Comparison of ENCODE assay signal across 8 mouse cellular contexts in the genomic region with DNA sequence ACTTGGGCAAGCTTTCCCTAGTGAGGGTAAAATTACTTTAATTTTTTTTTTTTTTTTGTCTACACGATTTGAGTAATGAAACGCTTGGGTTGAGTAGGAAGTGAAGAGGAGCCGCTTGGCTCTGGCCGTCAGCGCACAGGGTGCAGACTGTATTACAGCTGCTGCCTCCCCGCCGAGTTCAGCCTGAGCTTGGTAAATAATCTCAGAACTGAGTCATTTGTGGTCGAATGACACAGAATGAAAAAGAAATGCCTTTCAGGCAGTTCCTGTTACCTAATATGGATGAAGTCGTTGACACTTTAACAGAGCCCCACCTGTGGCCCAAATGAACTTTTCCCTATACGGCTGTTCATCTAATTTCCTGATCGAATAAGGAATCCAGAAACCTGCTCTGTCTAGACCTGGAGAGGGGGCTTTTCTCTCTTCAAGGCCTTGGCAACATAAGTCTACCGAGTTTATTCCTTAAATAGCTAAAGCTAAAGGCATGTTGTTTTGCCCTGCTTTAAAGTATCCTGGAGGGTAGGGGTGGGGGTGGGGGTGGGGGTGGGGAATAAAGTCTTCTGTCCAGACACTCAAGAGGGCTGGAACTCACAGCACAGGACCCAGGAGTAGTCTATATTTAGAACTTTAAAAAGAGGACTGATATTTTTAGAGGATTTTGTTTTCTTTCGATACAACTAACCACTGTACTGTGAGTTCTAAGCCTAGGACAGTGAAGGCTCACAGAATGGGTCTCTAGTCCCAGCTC. TPM values are rescaled to one million over a fixed set of nuclear protein-coding genes. Genes with fewer than 3 reads are reported as not detected.
A peak's percentile ranks its signal among the peaks of the same experiment; 100 is the strongest.
DNase-seq lines count a peak whose midpoint lies in the region; ATAC-seq and TF ChIP-seq lines count a peak whose summit lies in the region.

No protein-coding gene starts in this region.

- H3K4me2 ChIP-seq in kidney, embryonic 14.5 days (replicated peaks; ENCODE audit: low read depth, low read length): no peak overlapping the region; the same call in 1 of the 2 replicates
- H3K4me2 ChIP-seq in lung, embryonic 16.5 days (ENCODE audit: low read depth, low read length): no peak overlapping the region

- H3K79me2 ChIP-seq in MEL (ENCODE audit: control insufficient read depth, insufficient read depth, low read length, poor library complexity): no peaks in the 10 kb centered on the region

- H3K4me1 ChIP-seq in MEL (ENCODE audit: control insufficient read depth in 1 of 2, insufficient read depth in 2 of 2, low read length in 2 of 2): no peaks in the 10 kb centered on the region
- peaks cover 21% of the 10 kb centered on the region for H3K4me1 ChIP-seq in kidney, embryonic 14.5 days (ENCODE audit: control insufficient read depth, insufficient read depth, low read length)
- peaks cover 17% of the 10 kb centered on the region for H3K4me1 ChIP-seq in lung, embryonic 16.5 days (replicated peaks; ENCODE audit: control insufficient read depth, insufficient read depth, low read length)

- WGBS in kidney, embryonic 14.5 days: 12% methylated on average over 13 of the region's 13 CpGs
- WGBS in lung, embryonic 16.5 days: 18% methylated on average over 13 of the region's 13 CpGs

- TF ChIP-seq CTCF in MEL (IDR thresholded peaks at IDR 0.05 in 2 of 3, conservative IDR thresholded peaks at IDR 0.05 in 1 of 3; ENCODE audit: control insufficient read depth in 1 of 3, insufficient read depth in 1 of 3, low read depth in 2 of 3, low read length in 3 of 3, poor library complexity in 1 of 3, severe bottlenecking in 1 of 3): no peak

- TF ChIP-seq RAD21 in MEL (IDR thresholded peaks at IDR 0.05; ENCODE audit: low read depth, low read length): no peak

- intact Hi-C loops in gastrocnemius, postnatal 14 days (cut with DNase I; ENCODE audit: low total_unique reads): no loop called here

- no peak overlapping the region for H3K9ac ChIP-seq in MEL (ENCODE audit: control insufficient read depth, low read depth, low read length, poor library complexity, severe bottlenecking)
- H3K9ac ChIP-seq in kidney, embryonic 14.5 days (ENCODE audit: low read depth, low read length): no peak overlapping the region
- no peak overlapping the region for H3K9ac ChIP-seq in lung, embryonic 16.5 days (ENCODE audit: low read length)

- no peak for TF ChIP-seq POLR2A in MEL (IDR thresholded peaks at IDR 0.05; ENCODE audit: control insufficient read depth in 1 of 2, insufficient read depth in 1 of 2, low read depth in 1 of 2, low read length in 2 of 2, poor library complexity in 1 of 2)

- 0 out of 4 replicates have a peak, but pooled peaks cover 0 to 2% of the 10 kb centered on the region in 2 experiments for H3K36me3 ChIP-seq in MEL (ENCODE audit: control insufficient read depth in 1 of 2, insufficient read depth in 2 of 2, low read length in 2 of 2)
- no peaks in the 10 kb centered on the region for H3K36me3 ChIP-seq in kidney, embryonic 14.5 days (ENCODE audit: control insufficient read depth, insufficient read depth, low read length)
- no peaks in the 10 kb centered on the region for H3K36me3 ChIP-seq in lung, embryonic 16.5 days (ENCODE audit: control insufficient read depth, insufficient read depth, low read length)

- no peak for TF ChIP-seq EP300 in MEL (IDR thresholded peaks at IDR 0.05; ENCODE audit: low read depth in 1 of 2, low read length in 2 of 2)

- ATAC-seq in kidney, embryonic 14.5 days (ENCODE audit: low FRiP score, low TSS enrichment): no peak; the same call in 1 of the 2 replicates
- peak; percentile 61 for ATAC-seq in lung, embryonic 16.5 days (ENCODE audit: low read depth)

- H3K27ac ChIP-seq in MEL (ENCODE audit: control insufficient read depth, low read depth, low read length): no peak overlapping the region
- peak overlapping the region; percentile 73; the same call in 1 of the 2 replicates for H3K27ac ChIP-seq in kidney, embryonic 14.5 days (ENCODE audit: low read depth, low read length)
- H3K27ac ChIP-seq in lung, embryonic 16.5 days (ENCODE audit: low read length): peak overlapping the region; percentile 58

- peaks cover 0 to 4% of the 10 kb centered on the region in 2 experiments; a peak in 2 of 4 replicates for H3K27me3 ChIP-seq in MEL (ENCODE audit: control insufficient read depth in 1 of 2, insufficient read depth in 2 of 2, low read length in 2 of 2)
- no peaks in the 10 kb centered on the region for H3K27me3 ChIP-seq in kidney, embryonic 14.5 days (ENCODE audit: control insufficient read depth, insufficient read depth, low read length)
- no peaks in the 10 kb centered on the region for H3K27me3 ChIP-seq in lung, embryonic 16.5 days (ENCODE audit: control insufficient read depth, insufficient read depth, low read depth, low read length)

- peak; percentile 74 for DNase-seq in adrenal gland, adult 2 months
- no peak for DNase-seq in adrenal gland, postnatal 4 days (ENCODE audit: low spot score in 2 of 2)
- peak; percentile 44 for DNase-seq in MEL (ENCODE audit: low read depth, low spot score)
- peak; percentile 72 for DNase-seq in gastrocnemius, postnatal 14 days
- DNase-seq in cerebellum, adult 11 months: no peak
- DNase-seq in testis, postnatal 10 days (ENCODE audit: low spot score): no peak

- no peak overlapping the region for H3K4me3 ChIP-seq in MEL (ENCODE audit: control insufficient read depth in 1 of 2, insufficient read depth in 1 of 2, low read depth in 2 of 2, low read length in 2 of 2)
- no peak overlapping the region for H3K4me3 ChIP-seq in kidney, embryonic 14.5 days (ENCODE audit: low read length)
- H3K4me3 ChIP-seq in lung, embryonic 16.5 days (ENCODE audit: low read length): no peak overlapping the region

- no peaks in the 10 kb centered on the region for H3K9me3 ChIP-seq in MEL (replicated peaks; ENCODE audit: insufficient read depth, low read length)
- no peaks in the 10 kb centered on the region for H3K9me3 ChIP-seq in kidney, embryonic 14.5 days (ENCODE audit: control insufficient read depth, low read length)
- no peaks in the 10 kb centered on the region for H3K9me3 ChIP-seq in lung, embryonic 16.5 days (ENCODE audit: control insufficient read depth, low read length)

TF ChIP-seq in MEL, 35 proteins besides CTCF, POLR2A, EP300 and RAD21:
- TF ChIP-seq POLR2AphosphoS2 (IDR thresholded peaks at IDR 0.05; ENCODE audit: low read length): no peak
- TF ChIP-seq ZNF384 (IDR thresholded peaks at IDR 0.05; ENCODE audit: low read depth, low read length): no peak
- TF ChIP-seq HCFC1 (IDR thresholded peaks at IDR 0.05; ENCODE audit: low read depth, low read length): no peak
- TF ChIP-seq JUND (IDR thresholded peaks at IDR 0.05; ENCODE audit: low read depth, low read length): no peak
- no peak for TF ChIP-seq E2F4 (IDR thresholded peaks at IDR 0.05; ENCODE audit: borderline replicate concordance, low read depth, low read length)
- no peak for TF ChIP-seq MYC (IDR thresholded peaks at IDR 0.05; ENCODE audit: low read depth, low read length)
- no peak for TF ChIP-seq ZKSCAN1 (IDR thresholded peaks at IDR 0.05; ENCODE audit: low read depth, low read length)
- no peak for TF ChIP-seq MAFK (IDR thresholded peaks at IDR 0.05; ENCODE audit: borderline replicate concordance, low read depth, low read length)
- no peak for TF ChIP-seq MEF2A (IDR thresholded peaks at IDR 0.05; ENCODE audit: extremely low read depth, insufficient replicate concordance, low read depth, low read length, poor library complexity, severe bottlenecking)
- TF ChIP-seq ETS1 (IDR thresholded peaks at IDR 0.05; ENCODE audit: low read depth, low read length): no peak
- no peak for TF ChIP-seq CHD2 (IDR thresholded peaks at IDR 0.05; ENCODE audit: low read length)
- TF ChIP-seq NELFE (IDR thresholded peaks at IDR 0.05; ENCODE audit: low read depth, low read length): no peak
- no peak for TF ChIP-seq MXI1 (IDR thresholded peaks at IDR 0.05; ENCODE audit: low read depth, low read length)
- no peak for TF ChIP-seq TAL1 (IDR thresholded peaks at IDR 0.05; ENCODE audit: low read length)
- TF ChIP-seq ELF1 (IDR thresholded peaks at IDR 0.05; ENCODE audit: low read depth, low read length): no peak
- no peak for TF ChIP-seq ZC3H11A (IDR thresholded peaks at IDR 0.05; ENCODE audit: low read depth, low read length)
- TF ChIP-seq CHD1 (IDR thresholded peaks at IDR 0.05; ENCODE audit: low read depth, low read length): no peak
- TF ChIP-seq RCOR1 (IDR thresholded peaks at IDR 0.05; ENCODE audit: low read depth, low read length): no peak

RNA-seq across cellular contexts. Expression of a gene that starts 54.8 kb away (rescaled TPM):
- total RNA-seq in adrenal gland, adult 2 months (2021): 10 to 100 TPM; 41.7 to 49.8 TPM
- polyA plus RNA-seq in adrenal gland, adult 2 months (2012; rRNA removed): 12.1 and 12.6 TPM in 2 replicates
- total RNA-seq in adrenal gland, postnatal 4 days (2021): 10 to 100 TPM; 26.9 to 39.3 TPM
- total RNA-seq in MEL (2012; rRNA removed): 2.1 and 2.3 TPM in 2 replicates
- 1 to 10 TPM in 1 of 2 experiments, not detected in 1; 2.7 TPM for polyA plus RNA-seq in MEL (2012; ENCODE audit: insufficient read depth in 1 of 2, insufficient read length in 2 of 2, low read depth in 1 of 2, low replicate concordance in 2 of 2, missing spikeins in 1 of 2)
- 10 to 100 TPM; 17.0 to 34.2 TPM for total RNA-seq in gastrocnemius, postnatal 14 days (2021)
- 22.0 and 34.3 TPM in 2 replicates for polyA plus RNA-seq in kidney, embryonic 14.5 days (2014; fragmentation: Nextera tagmentation; extraction: Ambion mirVana)
- 44.3 and 46.3 TPM in 2 replicates for polyA plus RNA-seq in lung, embryonic 16.5 days (2015; fragmentation: Nextera tagmentation; extraction: Ambion mirVana)

Comparison
In these comparisons a context has a peak if more than half of its experiments do, and no peak if none do; other contexts are left out.
1. DNase-seq: peak in adrenal gland, adult 2 months (single experiment), MEL (single experiment) and gastrocnemius, postnatal 14 days (single experiment); none in adrenal gland, postnatal 4 days (0 of 2), cerebellum, adult 11 months (single experiment) and testis, postnatal 10 days (single experiment).